Mouse (Mus musculus): Measurements from ENCODE around the gene Zfp185.
"Not testable (repeated sequence)": the region's sequence is repeated elsewhere in the genome, so short reads cannot be mapped to it uniquely, and the experiment has no call there.

Gene Zfp185

DNA sequence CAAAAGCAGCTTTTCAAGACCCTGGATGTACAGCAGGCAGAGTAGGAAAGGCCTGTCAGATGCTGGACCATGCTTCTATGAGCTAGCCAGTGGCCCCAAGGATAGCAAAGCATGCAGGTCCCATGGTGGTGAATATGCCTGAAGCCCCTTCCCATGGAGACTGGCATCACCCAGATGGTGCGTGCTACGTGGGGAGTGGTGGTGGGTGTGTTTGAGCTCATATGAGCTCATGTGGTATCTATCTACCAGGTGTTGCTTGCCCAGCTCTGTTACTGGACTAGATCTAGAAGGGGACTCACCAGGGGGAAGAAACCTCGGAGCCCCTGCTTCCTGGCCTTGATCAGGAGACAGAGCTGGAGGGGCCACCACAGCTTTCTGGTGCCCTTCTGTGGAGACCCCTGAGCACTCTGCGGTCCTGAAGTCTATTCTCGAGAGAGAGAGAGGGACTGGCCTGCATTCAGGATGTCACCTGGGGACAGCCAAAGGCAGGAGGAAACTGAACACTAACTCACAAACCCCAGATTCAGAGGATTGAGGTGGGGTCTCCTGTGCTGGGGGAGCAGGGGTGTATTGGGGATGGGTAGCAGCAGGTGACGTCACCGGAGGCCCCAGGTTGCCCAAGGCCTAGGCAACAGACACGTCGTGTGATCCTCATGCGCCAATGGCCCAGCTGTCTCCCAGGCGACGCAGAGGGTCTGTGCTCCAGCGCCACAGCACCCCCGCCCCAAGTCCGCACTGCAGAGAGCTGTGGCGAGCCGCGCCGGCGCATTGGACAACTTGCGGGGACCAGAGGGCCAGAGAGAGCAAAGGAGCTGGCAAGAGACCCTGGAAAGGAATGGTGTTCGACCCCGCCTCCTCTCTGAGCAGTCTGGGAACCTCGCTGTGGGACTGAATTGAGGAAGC, 76.6 kb downstream of the Zfp185 start:
- DNase-seq: no peak

DNA sequence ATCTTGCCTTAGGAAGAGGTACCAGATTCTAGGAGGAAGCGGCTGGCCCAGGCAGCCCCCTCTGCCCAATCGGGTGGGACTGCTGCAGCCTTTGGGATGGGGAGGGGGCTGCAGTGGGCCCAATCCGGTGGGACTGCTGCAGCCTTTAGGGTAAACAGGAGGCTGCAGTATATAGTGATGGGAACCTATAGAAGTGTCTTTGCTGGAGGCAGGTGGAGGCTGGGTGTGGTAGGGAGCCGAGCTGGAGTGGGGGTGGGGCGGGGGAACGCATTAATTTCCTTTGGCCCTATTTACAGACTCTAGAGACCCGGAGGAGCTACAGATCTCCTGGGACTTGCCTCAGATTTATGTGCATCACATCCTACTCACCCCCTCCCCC, 77.3 kb downstream of the Zfp185 start, which contains the start of gene Pnma3:
TSS of gene Pnma3 (plus strand) at position 373 of the 379 bp plus-strand sequence.
- DNase-seq: no peak

DNA sequence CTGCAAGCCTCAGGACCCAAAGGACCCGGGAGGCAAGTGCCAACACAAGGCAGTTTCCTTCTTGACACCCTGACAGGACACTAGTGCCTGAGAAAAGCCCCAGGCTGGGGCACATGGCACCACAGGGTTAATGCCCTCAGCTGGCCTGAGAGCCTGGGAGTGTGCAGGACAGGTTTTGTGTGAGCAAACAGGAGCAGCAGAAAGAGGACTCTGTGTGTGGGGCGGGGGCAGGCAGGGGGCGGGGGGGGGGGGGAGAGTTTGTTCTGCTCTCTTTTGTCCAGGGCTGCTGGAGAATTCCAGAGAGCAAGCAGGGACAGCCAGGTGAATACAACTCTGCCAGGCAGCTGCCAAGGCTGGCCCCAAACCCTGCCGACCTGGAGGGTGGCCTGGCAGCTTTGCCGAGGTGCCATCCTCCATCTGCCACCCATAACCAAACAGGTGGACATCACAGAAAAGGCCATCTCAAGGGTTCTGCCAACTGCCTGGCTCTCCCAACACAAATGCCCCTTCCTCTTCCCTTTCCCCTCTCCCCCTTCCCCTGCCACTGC, 79.7 kb downstream of the Zfp185 start:
- not testable (repeated sequence) for DNase-seq

All from lung, postnatal 14 days (tissue).